In the genomic region with DNA sequence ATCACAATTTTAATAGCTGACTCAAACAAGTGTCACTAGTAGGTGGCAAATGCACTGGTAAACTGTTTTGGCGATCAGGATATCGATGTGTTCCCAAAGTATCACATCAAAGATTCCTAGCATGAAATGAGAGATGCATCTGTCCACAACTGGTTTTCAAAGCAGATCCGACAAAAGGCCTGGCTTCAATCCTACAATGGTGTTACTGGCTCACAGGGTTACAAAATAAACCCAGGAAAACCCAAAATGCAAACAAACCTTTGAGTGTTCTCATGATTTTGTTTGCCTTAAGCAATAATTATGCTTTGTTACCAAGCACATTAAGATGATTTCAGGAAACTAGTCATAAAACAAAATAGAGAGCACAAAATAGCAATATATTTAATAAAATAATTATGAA, we compare ENCODE assay signal across 23 mouse cellular contexts.
"Had no signal": no experiment of that assay in that cellular context is flagged by ENCODE, and none has a peak within 500 bp of the region (broad histone marks: within the 10 kb centered on the region; RNA-seq: fewer than 3 reads in every experiment).

No protein-coding gene starts in this region.

- H3K4me3 ChIP-seq: heart, embryonic 10.5 days; heart, embryonic 12.5 days; hindbrain, embryonic 13.5 days; hindbrain, embryonic 15.5 days; kidney, embryonic 15.5 days; limb, embryonic 13.5 days; limb, embryonic 15.5 days had no signal

- H3K27me3 ChIP-seq: heart, embryonic 12.5 days; hindbrain, embryonic 13.5 days; hindbrain, embryonic 15.5 days; kidney, embryonic 15.5 days; limb, embryonic 13.5 days; limb, embryonic 15.5 days had no signal

- H3K4me2 ChIP-seq: heart, embryonic 12.5 days; hindbrain, embryonic 13.5 days; hindbrain, embryonic 15.5 days; kidney, embryonic 15.5 days; limb, embryonic 13.5 days; limb, embryonic 15.5 days had no signal

- ATAC-seq: forebrain, postnatal 0 days; hindbrain, postnatal 0 days; intestine, embryonic 16.5 days had no signal

- H3K9ac ChIP-seq: forebrain, postnatal 0 days; heart, embryonic 12.5 days; hindbrain, embryonic 13.5 days; hindbrain, embryonic 15.5 days; kidney, embryonic 15.5 days; limb, embryonic 13.5 days; limb, embryonic 15.5 days had no signal

- DNase-seq: forebrain, postnatal 0 days; gastrocnemius, postnatal 14 days; gastrocnemius, postnatal 36 days; heart, adult 18-20 months; heart, postnatal 10 days; kidney, adult 11 months; kidney, adult 2 months; kidney, adult 9 months; kidney, postnatal 14 days; kidney, postnatal 36 days; layer of hippocampus, adult 9-11 months; layer of hippocampus, postnatal 36 days; left cerebral cortex, postnatal 4 days had no signal

- H3K4me1 ChIP-seq: hindbrain, embryonic 13.5 days; hindbrain, embryonic 15.5 days; kidney, embryonic 15.5 days; limb, embryonic 13.5 days; limb, embryonic 15.5 days had no signal

- H3K27ac ChIP-seq: heart, embryonic 10.5 days; hindbrain, embryonic 13.5 days; hindbrain, embryonic 15.5 days; hindbrain, postnatal 0 days; kidney, embryonic 15.5 days; kidney, postnatal 0 days; limb, embryonic 13.5 days; limb, embryonic 15.5 days had no signal

- H3K9me3 ChIP-seq: heart, embryonic 10.5 days; heart, embryonic 12.5 days; hindbrain, embryonic 13.5 days; hindbrain, embryonic 15.5 days; kidney, embryonic 15.5 days; limb, embryonic 13.5 days; limb, embryonic 15.5 days had no signal
